Mouse (Mus musculus) testis, adult 2 months (tissue): ENCODE results near the gene Atxn7l2.

Experiments used
- CTCF ChIP-seq: fragments of 200-500 bp; IDR thresholded peaks from 2 replicates; pipeline ENCODE4 v1.5.1; 2012; ENCODE audit warnings: low read depth, mild to moderate bottlenecking, inconsistent platforms, low read length, moderate library complexity; ENCODE audit not compliant: control insufficient read depth, insufficient read depth, insufficient replicate concordance
- POLR2A ChIP-seq: fragments of 200-500 bp; IDR thresholded peaks from 2 replicates; pipeline ENCODE4 v1.6.1; 2012; ENCODE audit warnings: low read depth, mild to moderate bottlenecking, inconsistent platforms, low read length, moderate library complexity; ENCODE audit not compliant: control insufficient read depth

- TF ChIP-seq CTCF (no peak), POLR2A (no peak)
Measured at GRCm38 (mm10) chr3:108204470-108204869, 6.3 kb downstream of the Atxn7l2 start.
